Mouse (Mus musculus) testis, adult 2 months (tissue): ENCODE data around the gene N4bp2l1. TPM values are rescaled to one million over a fixed set of nuclear protein-coding genes. Genes with fewer than 3 reads are reported as not detected.

Experiments used
- H3K27ac ChIP-seq: fragments of 200-500 bp; 2 replicates; pipeline ENCODE4 v1.5.1; 2012; ENCODE audit warnings: low read depth, low read length; ENCODE audit not compliant: control insufficient read depth, insufficient read depth
- H3K27me3 ChIP-seq: fragments of 200-500 bp; 2 replicates; pipeline ENCODE4 v1.6.1; 2012; ENCODE audit warnings: mild to moderate bottlenecking, low read length, moderate library complexity; ENCODE audit not compliant: control insufficient read depth, insufficient read depth
- H3K36me3 ChIP-seq: fragments of 200-500 bp; 2 replicates; pipeline ENCODE4 v1.6.1; 2012; ENCODE audit warnings: mild to moderate bottlenecking, low read length; ENCODE audit not compliant: control insufficient read depth, insufficient read depth
- H3K4me1 ChIP-seq: fragments of 200-500 bp; 2 replicates; pipeline ENCODE4 v1.6.1; 2012; ENCODE audit warnings: low read length; ENCODE audit not compliant: control insufficient read depth, insufficient read depth
- H3K4me3 ChIP-seq: fragments of 200-500 bp; 2 replicates; pipeline ENCODE4 v1.5.1; 2012; ENCODE audit warnings: low read depth, mild to moderate bottlenecking, low read length, moderate library complexity, mixed read lengths; ENCODE audit not compliant: control insufficient read depth
- CTCF ChIP-seq: fragments of 200-500 bp; IDR thresholded peaks from 2 replicates; pipeline ENCODE4 v1.5.1; 2012; ENCODE audit warnings: low read depth, mild to moderate bottlenecking, inconsistent platforms, low read length, moderate library complexity; ENCODE audit not compliant: control insufficient read depth, insufficient read depth, insufficient replicate concordance
- POLR2A ChIP-seq: fragments of 200-500 bp; IDR thresholded peaks from 2 replicates; pipeline ENCODE4 v1.6.1; 2012; ENCODE audit warnings: low read depth, mild to moderate bottlenecking, inconsistent platforms, low read length, moderate library complexity; ENCODE audit not compliant: control insufficient read depth
- polyA plus RNA-seq: library from polyadenylated mRNA; depleted of rRNA; stranded (reverse); fragments of >200 nt; gene quantifications from 2 replicates; pipeline ENCODE4 v1.2.3, GENCODE M21; 2012

The N4bp2l1 gene
- polyA plus RNA-seq, 1 experiment = 12.8 TPM

DNA sequence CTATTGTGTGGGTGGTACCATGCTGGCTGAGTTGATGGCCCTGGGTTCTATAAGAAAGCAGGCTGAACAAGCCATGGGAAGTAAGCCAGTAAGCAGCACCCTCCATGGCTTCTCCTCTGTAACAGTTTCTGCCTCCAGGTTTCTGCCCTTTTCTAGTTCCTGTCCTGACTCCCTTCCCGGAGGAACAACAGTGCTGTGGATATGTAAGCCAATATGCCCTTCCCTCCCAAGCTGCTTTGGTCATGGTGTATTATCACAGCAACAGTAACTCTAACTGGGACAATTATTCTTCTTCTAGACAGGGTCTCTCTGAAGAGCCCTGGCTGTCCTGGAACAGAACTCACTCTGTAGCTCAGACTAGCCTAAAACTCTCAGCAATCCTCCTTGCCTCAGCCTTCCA is 14.1 kb upstream of the N4bp2l1 start:
- H3K4me1 ChIP-seq = no peaks in the 10 kb centered on the region
- TF ChIP-seq CTCF = no peak
- TF ChIP-seq POLR2A = no peak

DNA sequence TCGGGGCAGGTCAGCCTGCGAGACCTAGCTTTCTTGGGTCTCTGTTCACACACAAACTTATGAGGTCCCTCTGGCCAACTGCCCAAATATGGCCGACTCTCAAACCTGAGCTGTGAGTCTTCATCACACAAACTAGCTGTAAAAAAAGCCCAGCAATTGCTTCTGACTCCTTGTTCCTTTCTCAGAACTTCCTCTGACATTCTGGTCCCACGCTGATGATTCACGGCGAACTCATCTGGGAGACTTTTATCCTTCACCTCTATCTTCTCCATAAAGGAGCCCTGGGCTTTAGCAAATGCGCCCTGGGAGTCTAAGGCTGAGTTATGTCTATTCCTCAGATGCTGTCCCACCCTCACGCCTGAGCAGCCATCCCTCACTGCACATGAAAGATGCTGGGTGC is 10.6 kb upstream of the N4bp2l1 start:
- Histone ChIP-seq H3K36me3 (no peaks in the 10 kb centered on the region), H3K4me1 (no peaks in the 10 kb centered on the region), H3K27ac (no peak overlapping the region), H3K27me3 (no peaks in the 10 kb centered on the region), H3K4me3 (no peak overlapping the region)
- TF ChIP-seq CTCF = no peak
- no peak for TF ChIP-seq POLR2A

More for the DNA sequence above, 14.1 kb upstream of the N4bp2l1 start:
- no peak overlapping the region for H3K27ac ChIP-seq
- no peak overlapping the region for H3K4me3 ChIP-seq
- H3K27me3 ChIP-seq = no peaks in the 10 kb centered on the region
- H3K36me3 ChIP-seq = no peaks in the 10 kb centered on the region

DNA sequence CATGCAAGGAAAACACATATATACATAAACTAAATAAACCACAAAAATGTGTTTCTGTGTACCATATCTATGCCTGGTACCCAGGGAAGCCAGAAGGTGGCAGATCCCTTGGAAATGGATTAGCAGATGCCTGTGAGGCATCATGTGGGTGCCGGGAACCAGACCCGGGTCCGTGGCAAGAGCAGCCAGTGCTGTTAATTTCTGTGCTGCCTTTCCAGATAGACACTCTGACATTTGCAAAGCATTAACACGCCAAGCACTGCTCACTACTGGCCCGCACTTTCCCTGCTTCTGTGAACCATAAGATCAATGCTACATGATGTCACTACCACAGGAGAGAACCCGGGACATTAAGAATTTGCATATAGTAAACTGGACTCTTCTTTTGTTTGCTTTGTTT is 9.1 kb upstream of the N4bp2l1 start:
- Histone ChIP-seq H3K4me1 (no peaks in the 10 kb centered on the region), H3K36me3 (no peaks in the 10 kb centered on the region), H3K4me3 (no peak overlapping the region), H3K27ac (no peak overlapping the region), H3K27me3 (no peaks in the 10 kb centered on the region)
- TF ChIP-seq CTCF (no peak), POLR2A (no peak)

DNA sequence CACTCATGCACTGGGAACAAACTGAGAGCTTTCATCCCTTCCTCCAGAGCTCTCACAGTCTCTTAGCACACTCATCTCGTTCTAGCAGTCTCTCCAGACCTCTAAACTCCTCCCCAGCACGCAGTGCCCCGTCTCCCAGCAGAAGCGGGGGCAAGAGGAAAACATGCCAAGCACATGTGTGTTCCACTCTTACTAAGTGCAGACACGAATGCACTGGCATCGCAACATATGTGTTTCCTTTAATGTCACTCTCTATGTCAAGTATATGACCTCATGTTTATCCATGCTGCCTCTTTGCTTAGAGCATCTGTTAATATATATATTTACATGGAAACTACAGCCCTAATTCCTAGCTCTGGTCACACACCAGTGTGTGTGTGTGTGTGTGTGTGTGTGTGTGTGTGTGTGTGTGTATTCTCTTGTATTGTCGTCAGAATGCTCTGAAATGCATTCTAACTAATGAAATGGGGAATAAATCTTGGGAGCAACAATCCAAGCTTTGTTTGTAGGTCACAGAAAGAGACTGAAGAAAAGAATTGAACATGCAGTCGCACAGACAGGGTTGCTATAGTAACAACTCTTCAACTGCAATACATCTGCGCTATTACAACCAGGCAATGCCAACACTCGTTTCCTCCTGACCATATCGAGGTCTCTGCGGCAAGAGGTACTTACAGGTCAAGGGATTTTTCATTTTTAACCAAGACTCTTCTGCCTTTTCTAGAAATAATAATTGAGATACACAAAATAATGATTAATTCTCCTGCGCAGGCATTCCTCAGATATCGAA is 4.6 kb upstream of the N4bp2l1 start:
- H3K4me1 ChIP-seq = peaks cover 2% of the 10 kb centered on the region; the same call in 1 of the 2 replicates
- no peaks in the 10 kb centered on the region for H3K27me3 ChIP-seq
- H3K27ac ChIP-seq = no peak overlapping the region
- no peak overlapping the region for H3K4me3 ChIP-seq
- TF ChIP-seq CTCF = no peak
- no peaks in the 10 kb centered on the region for H3K36me3 ChIP-seq

DNA sequence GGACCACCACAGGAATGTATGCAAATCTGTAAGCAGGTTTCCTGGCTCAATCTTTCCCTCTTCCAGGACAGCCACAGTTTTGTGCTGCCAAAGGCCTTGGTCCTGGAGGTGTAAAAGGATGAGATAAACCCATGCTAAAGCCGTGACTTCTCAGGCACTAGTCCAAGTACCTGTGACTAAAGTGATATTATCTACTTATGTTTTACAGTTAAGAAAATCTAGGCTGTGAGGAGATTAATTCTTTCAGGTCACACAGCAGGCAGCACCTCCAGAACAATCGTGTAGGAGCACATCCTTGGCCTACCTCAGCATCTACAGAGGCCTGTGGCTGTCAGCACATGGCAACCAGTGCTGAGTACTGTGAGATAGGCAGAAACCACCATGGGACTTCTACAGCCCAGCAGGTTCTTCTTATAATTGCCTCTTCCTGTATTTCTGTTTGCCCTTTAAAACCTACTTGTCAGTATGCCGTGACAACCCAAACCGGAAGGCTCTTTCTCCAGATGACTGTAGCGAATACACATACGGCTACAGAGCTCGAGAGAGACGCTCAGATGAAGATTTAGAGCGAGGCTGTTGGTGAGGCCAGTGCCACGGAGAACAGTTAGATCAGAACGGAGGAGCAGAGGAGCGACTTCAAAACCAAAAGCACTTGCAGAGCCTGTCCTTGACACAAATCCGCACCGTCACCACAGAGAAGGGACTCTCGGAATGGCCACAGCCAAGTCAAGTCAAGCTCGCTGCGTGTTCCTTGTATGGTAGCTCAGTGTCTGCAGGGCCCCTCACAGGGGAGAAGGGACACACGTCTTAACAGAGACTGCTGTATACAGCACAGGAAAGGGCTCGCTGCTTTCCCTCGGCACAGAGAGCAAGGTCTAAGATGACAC is 3.8 kb upstream of the N4bp2l1 start:
- peaks cover 2% of the 10 kb centered on the region; the same call in 1 of the 2 replicates for H3K4me1 ChIP-seq
- no peak overlapping the region for H3K4me3 ChIP-seq
- no peak overlapping the region for H3K27ac ChIP-seq
- H3K27me3 ChIP-seq = no peaks in the 10 kb centered on the region
- TF ChIP-seq POLR2A (no peak), CTCF (no peak)
- no peaks in the 10 kb centered on the region for H3K36me3 ChIP-seq

DNA sequence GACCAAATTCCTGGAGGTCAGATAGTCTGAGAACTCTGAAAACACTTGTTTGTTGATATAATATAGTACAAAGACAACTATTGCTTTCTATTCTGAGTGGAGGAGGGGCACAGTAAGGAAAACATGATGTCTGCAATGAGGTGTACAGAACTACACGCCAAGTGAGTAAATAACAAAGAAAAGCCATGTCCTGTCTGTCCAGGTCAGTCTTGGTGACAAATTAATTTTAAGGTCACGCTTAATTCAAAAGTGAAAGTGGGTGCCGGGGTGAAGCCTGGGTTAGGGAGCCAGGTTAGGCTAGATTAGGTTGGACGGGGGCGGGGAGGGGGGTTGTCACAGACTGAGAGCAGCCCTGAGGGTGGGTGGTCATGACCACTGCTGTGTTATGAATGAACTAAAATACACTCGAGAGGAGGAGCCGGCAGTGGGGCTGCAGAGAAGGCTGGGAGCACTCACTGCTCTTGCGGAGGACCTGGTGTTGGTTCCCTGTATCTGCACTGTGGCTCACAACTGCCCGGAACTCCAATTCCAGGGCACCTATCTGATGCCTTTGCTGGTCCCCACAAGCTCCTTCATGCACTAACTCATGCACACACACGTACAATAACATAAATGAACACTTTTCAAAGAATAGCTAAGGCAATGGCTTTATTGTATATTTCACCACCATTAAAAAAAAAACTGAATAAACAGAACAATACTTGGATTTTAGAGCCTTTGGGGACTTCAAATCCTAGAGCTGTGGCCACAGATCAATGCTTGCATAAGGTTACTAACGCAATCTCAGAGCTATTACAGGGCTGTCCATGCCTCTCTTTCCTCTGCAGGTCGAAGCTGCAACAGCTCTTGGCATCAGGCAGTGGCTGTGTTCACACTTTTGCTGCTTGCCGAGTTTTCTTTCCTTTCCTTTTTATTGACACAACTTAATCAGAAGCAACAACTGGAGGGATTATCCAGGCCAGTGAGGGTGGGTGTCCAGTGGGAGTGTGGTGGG is 2.6 kb upstream of the N4bp2l1 start:
- TF ChIP-seq POLR2A = no peak
- TF ChIP-seq CTCF = no peak
- H3K4me1 ChIP-seq = peaks cover 5% of the 10 kb centered on the region

More for the DNA sequence above, 2.6 kb upstream of the N4bp2l1 start:
- Histone ChIP-seq H3K27me3 (no peaks in the 10 kb centered on the region), H3K36me3 (no peaks in the 10 kb centered on the region), H3K4me3 (no peak overlapping the region), H3K27ac (no peak overlapping the region)
